Mouse (Mus musculus) thymus, adult 2 months (tissue): ENCODE measurements around the gene Hmbs. TPM values are rescaled to one million over a fixed set of nuclear protein-coding genes. Genes with fewer than 3 reads are reported as not detected.

ENCODE experiments used
- DNase-seq: peaks from one replicate; pipeline ENCODE4 v3.0.0; 2021
- H3K27ac ChIP-seq: fragments of 200-500 bp; 2 replicates; pipeline ENCODE4 v1.5.1; 2012; ENCODE audit warnings: low read length, control low read depth; ENCODE audit not compliant: control insufficient read depth, insufficient read depth
- H3K27me3 ChIP-seq: fragments of 200-500 bp; 2 replicates; pipeline ENCODE4 v1.6.1; 2012; ENCODE audit warnings: mild to moderate bottlenecking, low read length, moderate library complexity, mixed read lengths; ENCODE audit not compliant: control insufficient read depth, insufficient read depth
- H3K36me3 ChIP-seq: fragments of 200-500 bp; 2 replicates; pipeline ENCODE4 v1.6.1; 2012; ENCODE audit warnings: mild to moderate bottlenecking, low read length, moderate library complexity; ENCODE audit not compliant: control insufficient read depth, insufficient read depth
- H3K4me1 ChIP-seq: fragments of 200-500 bp; replicated peaks from 2 replicates; pipeline ENCODE4 v1.6.1; 2012; ENCODE audit warnings: low read length; ENCODE audit not compliant: control insufficient read depth, insufficient read depth
- H3K4me3 ChIP-seq: fragments of 200-500 bp; 2 replicates; pipeline ENCODE4 v1.5.1; 2012; ENCODE audit warnings: mild to moderate bottlenecking, low read length, control low read depth, moderate library complexity; ENCODE audit not compliant: control insufficient read depth, insufficient read depth
- CTCF ChIP-seq: fragments of 200-500 bp; IDR thresholded peaks from 2 replicates; pipeline ENCODE4 v1.5.1; 2012; ENCODE audit warnings: mild to moderate bottlenecking, control low read depth, low read length, moderate library complexity, borderline replicate concordance; ENCODE audit not compliant: control insufficient read depth, poor library complexity, insufficient read depth; ENCODE audit errors: extremely low read depth
- POLR2A ChIP-seq: fragments of 200-500 bp; IDR thresholded peaks from 2 replicates; pipeline ENCODE4 v1.6.1; 2012; ENCODE audit warnings: mild to moderate bottlenecking, low read length, control low read depth, moderate library complexity; ENCODE audit not compliant: control insufficient read depth, poor library complexity, insufficient read depth; ENCODE audit errors: extremely low read depth
- WGBS: fragments of 180-500 bp; shearing (Covaris S2); methylation state at CpG from one replicate; pipeline ENCODE4 v1.1.7; 2018; 5-methylcytosine and 5-hydroxymethylcytosine counted together
- polyA plus RNA-seq: library from polyadenylated mRNA; depleted of rRNA; stranded (reverse); fragments of >200 nt; gene quantifications from 2 replicates; pipeline ENCODE4 v1.2.3, GENCODE M21; 2012; rRNA removed

Gene Hmbs
- polyA plus RNA-seq, 1 experiment: 42.2 TPM

DNA sequence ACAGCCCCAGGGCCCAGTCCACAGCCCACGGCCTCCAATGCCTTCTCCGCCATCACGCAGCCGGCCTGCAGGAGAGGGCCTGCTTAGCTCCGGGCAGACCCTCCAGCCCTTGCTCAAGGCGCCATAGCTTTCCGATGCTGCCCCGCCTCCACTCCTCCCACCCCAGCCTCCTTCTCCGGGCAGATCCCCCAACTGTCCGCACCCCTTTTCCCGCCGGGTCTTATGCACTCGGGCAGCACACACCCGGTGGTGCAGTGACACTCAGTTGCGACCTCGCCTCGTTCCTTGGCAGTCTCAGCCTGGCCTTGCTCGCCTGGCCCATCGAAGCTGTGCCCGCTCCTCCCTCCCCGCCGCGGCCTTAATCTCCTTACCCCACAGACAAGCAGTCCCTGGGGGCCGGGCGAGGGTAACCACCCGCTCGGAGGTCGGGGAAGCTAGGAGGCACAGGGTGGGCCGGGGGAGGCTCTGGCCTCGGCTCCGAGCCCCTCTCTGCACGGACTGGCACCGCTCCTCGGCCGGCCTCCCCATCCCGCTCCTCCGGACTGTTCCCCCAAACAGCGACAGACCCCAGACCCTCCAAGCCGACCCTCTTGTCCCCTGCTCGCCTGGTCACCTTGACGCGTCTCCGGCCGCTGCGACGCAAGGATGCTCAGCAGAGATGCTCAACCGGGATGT is 56.5 kb downstream of the Hmbs start:
- DNase-seq: no peak
- TF ChIP-seq CTCF (no peak), POLR2A (no peak)
- H3K4me3 ChIP-seq: 0 out of 2 replicates have a peak overlapping the region, but pooled peaks have one; percentile 9
- peaks cover 13% of the 10 kb centered on the region for H3K36me3 ChIP-seq
- 5% methylated on average over 47 of the region's 47 CpGs for WGBS
- H3K27me3 ChIP-seq: peaks cover 20% of the 10 kb centered on the region
- no peak overlapping the region for H3K27ac ChIP-seq
- peaks cover 15% of the 10 kb centered on the region for H3K4me1 ChIP-seq

DNA sequence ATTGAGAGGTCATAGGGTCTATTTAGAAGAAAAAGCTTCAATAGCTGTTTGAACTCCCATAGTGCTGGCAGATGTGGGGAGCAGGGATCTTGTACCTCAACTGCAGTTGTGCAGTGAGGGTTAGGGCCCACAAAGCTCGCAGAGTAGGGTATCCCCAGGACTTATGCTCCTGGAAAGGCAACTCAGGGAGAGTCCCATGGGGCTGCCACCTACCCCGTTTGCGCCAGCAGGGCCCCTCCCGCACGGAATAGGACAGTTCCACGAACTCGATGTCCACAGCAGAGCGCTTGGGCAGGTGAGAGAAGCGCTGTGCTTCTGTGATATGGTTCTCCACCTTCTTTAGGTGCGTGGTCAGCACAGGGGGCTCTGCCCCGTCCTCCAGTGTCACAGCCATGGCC is 57.0 kb downstream of the Hmbs start:
- 17% methylated on average over 11 of the region's 11 CpGs for WGBS
- no peak for DNase-seq

More for the DNA sequence above, 57.0 kb downstream of the Hmbs start:
- peaks cover 15% of the 10 kb centered on the region for H3K4me1 ChIP-seq
- no peak overlapping the region for H3K27ac ChIP-seq
- no peak for TF ChIP-seq CTCF
- no peak for TF ChIP-seq POLR2A
- peaks cover 20% of the 10 kb centered on the region for H3K27me3 ChIP-seq
- H3K4me3 ChIP-seq: 0 out of 2 replicates have a peak overlapping the region, but pooled peaks have one; percentile 9
- peaks cover 11% of the 10 kb centered on the region for H3K36me3 ChIP-seq

Other genes starting within 250 kb of the Hmbs start
- 0.09 TPM in 1 of 2 replicates, not detected in the other for gene Mfrp, start 242.5 kb downstream of the Hmbs start, polyA plus RNA-seq
- gene C1qtnf5, start 237.0 kb downstream of the Hmbs start, polyA plus RNA-seq: 3.4 and 5.0 TPM in 2 replicates
- gene Gm49380, start 230.7 kb downstream of the Hmbs start, polyA plus RNA-seq: not detected in 2 replicates
- 72.3 and 119 TPM in 2 replicates for gene Rnf26, start 230.7 kb downstream of the Hmbs start, polyA plus RNA-seq
- 13.0 and 18.7 TPM in 2 replicates for gene Mcam, start 209.8 kb downstream of the Hmbs start, polyA plus RNA-seq
- gene Cbl, start 110.2 kb downstream of the Hmbs start, polyA plus RNA-seq: 132 and 194 TPM in 2 replicates
- gene Ccdc153, start 103.6 kb downstream of the Hmbs start, polyA plus RNA-seq: 6.1 and 13.0 TPM in 2 replicates
- 0.55 and 0.59 TPM in 2 replicates for gene Pdzd3, start 92.8 kb downstream of the Hmbs start, polyA plus RNA-seq
- gene Nlrx1, start 75.6 kb downstream of the Hmbs start, polyA plus RNA-seq: 13.4 and 16.2 TPM in 2 replicates
- gene Abcg4, start 55.6 kb downstream of the Hmbs start, polyA plus RNA-seq: 1.2 and 2.7 TPM in 2 replicates
- gene Hinfp, start 38.6 kb downstream of the Hmbs start, polyA plus RNA-seq: 71.1 and 71.9 TPM in 2 replicates
- 94.1 and 110 TPM in 2 replicates for gene C2cd2l, start 23.9 kb downstream of the Hmbs start, polyA plus RNA-seq
- 47.9 and 49.5 TPM in 2 replicates for gene Dpagt1, start 18.2 kb downstream of the Hmbs start, polyA plus RNA-seq
- gene H2afx, start 9.5 kb downstream of the Hmbs start, polyA plus RNA-seq: 891 and 1,033 TPM in 2 replicates
- 37.9 and 40.8 TPM in 2 replicates for gene Vps11, start 17.4 kb upstream of the Hmbs start, polyA plus RNA-seq
- 74.4 and 75.5 TPM in 2 replicates for gene Hyou1, start 35.3 kb upstream of the Hmbs start, polyA plus RNA-seq
- gene Slc37a4, start 52.6 kb upstream of the Hmbs start, polyA plus RNA-seq: 22.4 and 32.9 TPM in 2 replicates
- 220 and 258 TPM in 2 replicates for gene Rps25, start 62.9 kb upstream of the Hmbs start, polyA plus RNA-seq
- gene Trappc4, start 63.4 kb upstream of the Hmbs start, polyA plus RNA-seq: 49.1 and 57.4 TPM in 2 replicates
- gene Ccdc84, start 74.3 kb upstream of the Hmbs start, polyA plus RNA-seq: 30.0 and 30.9 TPM in 2 replicates
- 0.08 and 0.22 TPM in 2 replicates for gene Foxr1, start 96.9 kb upstream of the Hmbs start, polyA plus RNA-seq
- 1.4 and 1.6 TPM in 2 replicates for gene Upk2, start 110.7 kb upstream of the Hmbs start, polyA plus RNA-seq
- 38.7 and 50.4 TPM in 2 replicates for gene Bcl9l, start 138.6 kb upstream of the Hmbs start, polyA plus RNA-seq
- gene Cxcr5, start 217.6 kb upstream of the Hmbs start, polyA plus RNA-seq: 7.7 and 9.9 TPM in 2 replicates